ENCODE assay signal across 12 mouse cellular contexts in genomic region chr11:96877071-96877470, GRCm38 (mm10). TPM values are rescaled to one million over a fixed set of nuclear protein-coding genes. Genes with fewer than 3 reads are reported as not detected.
DNase-seq lines count a peak whose midpoint lies in the region; ATAC-seq lines count a peak whose summit lies in the region.
"Had no signal": no experiment of that assay in that cellular context is flagged by ENCODE, and none has a peak within 500 bp of the region (broad histone marks: within the 10 kb centered on the region; RNA-seq: fewer than 3 reads in every experiment).

No protein-coding gene starts in this region.

- no peaks in the 10 kb centered on the region for H3K36me3 ChIP-seq in embryonic facial prominence, embryonic 10.5 days (replicated peaks)
- no peaks in the 10 kb centered on the region for H3K36me3 ChIP-seq in embryonic facial prominence, embryonic 13.5 days
- no peaks in the 10 kb centered on the region for H3K36me3 ChIP-seq in hindbrain, embryonic 13.5 days
- no peaks in the 10 kb centered on the region for H3K36me3 ChIP-seq in midbrain, embryonic 12.5 days
- H3K36me3 ChIP-seq in kidney, embryonic 16.5 days (ENCODE audit: insufficient read depth, low read length) = no peaks in the 10 kb centered on the region
- H3K36me3 ChIP-seq: embryonic facial prominence, embryonic 15.5 days had no signal

- 0 out of 2 replicates have a peak, but pooled peaks cover 3% of the 10 kb centered on the region for H3K27me3 ChIP-seq in embryonic facial prominence, embryonic 10.5 days (replicated peaks; ENCODE audit: low read depth, poor library complexity, severe bottlenecking)
- H3K27me3 ChIP-seq in embryonic facial prominence, embryonic 13.5 days = peaks cover 5% of the 10 kb centered on the region
- no peaks in the 10 kb centered on the region for H3K27me3 ChIP-seq in hindbrain, embryonic 13.5 days
- H3K27me3 ChIP-seq in midbrain, embryonic 12.5 days = no peaks in the 10 kb centered on the region
- H3K27me3 ChIP-seq in kidney, embryonic 16.5 days (ENCODE audit: insufficient read depth, low read length) = peaks cover 5% of the 10 kb centered on the region

- WGBS in embryonic facial prominence, embryonic 10.5 days = 47% methylated on average over 4 of the region's 4 CpGs
- WGBS in embryonic facial prominence, embryonic 13.5 days = 50% methylated on average over 4 of the region's 4 CpGs
- 27% methylated on average over 4 of the region's 4 CpGs for WGBS in hindbrain, embryonic 13.5 days
- 33% methylated on average over 4 of the region's 4 CpGs for WGBS in midbrain, embryonic 12.5 days
- WGBS in kidney, embryonic 16.5 days = 42% methylated on average over 4 of the region's 4 CpGs

- H3K4me3 ChIP-seq in embryonic facial prominence, embryonic 10.5 days = peak overlapping the region; percentile 57
- H3K4me3 ChIP-seq in embryonic facial prominence, embryonic 13.5 days = no peak overlapping the region
- H3K4me3 ChIP-seq in hindbrain, embryonic 13.5 days = no peak overlapping the region
- no peak overlapping the region for H3K4me3 ChIP-seq in midbrain, embryonic 12.5 days
- no peak overlapping the region for H3K4me3 ChIP-seq in kidney, embryonic 16.5 days (ENCODE audit: low read length)
- H3K4me3 ChIP-seq: embryonic facial prominence, embryonic 15.5 days had no signal

- H3K9me3 ChIP-seq in embryonic facial prominence, embryonic 10.5 days = no peaks in the 10 kb centered on the region
- no peaks in the 10 kb centered on the region for H3K9me3 ChIP-seq in embryonic facial prominence, embryonic 13.5 days
- H3K9me3 ChIP-seq in hindbrain, embryonic 13.5 days = no peaks in the 10 kb centered on the region
- H3K9me3 ChIP-seq in midbrain, embryonic 12.5 days = no peaks in the 10 kb centered on the region
- no peaks in the 10 kb centered on the region for H3K9me3 ChIP-seq in kidney, embryonic 16.5 days (ENCODE audit: low read length)
- H3K9me3 ChIP-seq: embryonic facial prominence, embryonic 15.5 days had no signal

- H3K9ac ChIP-seq in embryonic facial prominence, embryonic 13.5 days = peak overlapping the region; percentile 58; the same call in 1 of the 2 replicates
- peak overlapping the region; percentile 72 for H3K9ac ChIP-seq in hindbrain, embryonic 13.5 days
- H3K9ac ChIP-seq in midbrain, embryonic 12.5 days (replicated peaks) = peak overlapping the region; percentile 64
- H3K9ac ChIP-seq in kidney, embryonic 16.5 days (replicated peaks; ENCODE audit: low read length) = no peak overlapping the region
- H3K9ac ChIP-seq: embryonic facial prominence, embryonic 15.5 days; liver, postnatal 0 days had no signal

- H3K4me1 ChIP-seq in embryonic facial prominence, embryonic 10.5 days = peaks cover 79% of the 10 kb centered on the region
- peaks cover 46% of the 10 kb centered on the region for H3K4me1 ChIP-seq in embryonic facial prominence, embryonic 13.5 days
- H3K4me1 ChIP-seq in hindbrain, embryonic 13.5 days (replicated peaks) = peaks cover 71% of the 10 kb centered on the region
- H3K4me1 ChIP-seq in midbrain, embryonic 12.5 days = peaks cover 72% of the 10 kb centered on the region
- peaks cover 38% of the 10 kb centered on the region for H3K4me1 ChIP-seq in kidney, embryonic 16.5 days (ENCODE audit: insufficient read depth, low read length)

- no peak for DNase-seq in embryonic facial prominence, embryonic 10.5 days (ENCODE audit: low spot score)
- DNase-seq in layer of hippocampus, adult 9-11 months = no peak
- no peak for DNase-seq in adrenal gland, adult (ENCODE audit: inconsistent age in 2 of 2, low spot score in 1 of 2)
- no peak for DNase-seq in layer of hippocampus, adult 11-12 months (ENCODE audit: low spot score)
- DNase-seq: cerebellum, adult 9-10 months; kidney, adult 2 months; liver, postnatal 0 days had no signal

- H3K27ac ChIP-seq in embryonic facial prominence, embryonic 10.5 days (replicated peaks) = peak overlapping the region; percentile 95
- no peak overlapping the region for H3K27ac ChIP-seq in embryonic facial prominence, embryonic 13.5 days
- H3K27ac ChIP-seq in hindbrain, embryonic 13.5 days = peak overlapping the region; percentile 100
- peak overlapping the region; percentile 100 for H3K27ac ChIP-seq in midbrain, embryonic 12.5 days (replicated peaks)
- no peak overlapping the region for H3K27ac ChIP-seq in kidney, embryonic 16.5 days (ENCODE audit: low read length)
- H3K27ac ChIP-seq: embryonic facial prominence, embryonic 15.5 days had no signal

- peak overlapping the region; percentile 81; the same call in 1 of the 2 replicates for H3K4me2 ChIP-seq in embryonic facial prominence, embryonic 13.5 days
- peak overlapping the region; percentile 49 for H3K4me2 ChIP-seq in hindbrain, embryonic 13.5 days
- peak overlapping the region; percentile 39 for H3K4me2 ChIP-seq in midbrain, embryonic 12.5 days (replicated peaks)
- H3K4me2 ChIP-seq in kidney, embryonic 16.5 days (replicated peaks; ENCODE audit: low read depth, low read length) = no peak overlapping the region

- no peak for ATAC-seq in embryonic facial prominence, embryonic 13.5 days (ENCODE audit: insufficient number of reproducible peaks, insufficient read depth, low FRiP score, low TSS enrichment, low read depth)
- no peak for ATAC-seq in hindbrain, embryonic 13.5 days (ENCODE audit: low FRiP score)
- ATAC-seq in midbrain, embryonic 12.5 days (ENCODE audit: low FRiP score, low read depth) = no peak
- no peak for ATAC-seq in kidney, embryonic 16.5 days (ENCODE audit: low FRiP score, low TSS enrichment)
- ATAC-seq: liver, postnatal 0 days had no signal

RNA-seq across cellular contexts. Expression of gene Copz2, which starts 27.4 kb away (rescaled TPM):
- 36.2 and 37.4 TPM in 2 replicates for polyA plus RNA-seq in embryonic facial prominence, embryonic 10.5 days (2016; fragmentation: Nextera tagmentation; extraction: Ambion mirVana)
- 123 and 125 TPM in 2 replicates for polyA plus RNA-seq in embryonic facial prominence, embryonic 13.5 days (2015; fragmentation: Nextera tagmentation; extraction: Ambion mirVana)
- 27.3 and 31.7 TPM in 2 replicates for polyA plus RNA-seq in hindbrain, embryonic 13.5 days (2015; fragmentation: Nextera tagmentation; extraction: Ambion mirVana)
- polyA plus RNA-seq in midbrain, embryonic 12.5 days (2016; fragmentation: Nextera tagmentation; extraction: Ambion mirVana) = 36.1 and 43.0 TPM in 2 replicates
- 115 and 117 TPM in 2 replicates for polyA plus RNA-seq in kidney, embryonic 16.5 days (2015; fragmentation: Nextera tagmentation; extraction: Ambion mirVana)

RNA-seq across cellular contexts. Expression of gene Cdk5rap3, which starts 39.2 kb away (rescaled TPM):
- 90.1 and 99.9 TPM in 2 replicates for polyA plus RNA-seq in embryonic facial prominence, embryonic 10.5 days (2016; fragmentation: Nextera tagmentation; extraction: Ambion mirVana)
- polyA plus RNA-seq in embryonic facial prominence, embryonic 13.5 days (2015; fragmentation: Nextera tagmentation; extraction: Ambion mirVana) = 89.4 and 94.8 TPM in 2 replicates
- 92.9 and 100 TPM in 2 replicates for polyA plus RNA-seq in hindbrain, embryonic 13.5 days (2015; fragmentation: Nextera tagmentation; extraction: Ambion mirVana)
- 107 and 116 TPM in 2 replicates for polyA plus RNA-seq in midbrain, embryonic 12.5 days (2016; fragmentation: Nextera tagmentation; extraction: Ambion mirVana)
- polyA plus RNA-seq in kidney, embryonic 16.5 days (2015; fragmentation: Nextera tagmentation; extraction: Ambion mirVana) = 83.7 and 88.3 TPM in 2 replicates

RNA-seq across cellular contexts. Expression of gene Nfe2l1, which starts 47.3 kb away (rescaled TPM):
- polyA plus RNA-seq in embryonic facial prominence, embryonic 10.5 days (2016; fragmentation: Nextera tagmentation; extraction: Ambion mirVana) = 65.4 and 69.9 TPM in 2 replicates
- polyA plus RNA-seq in embryonic facial prominence, embryonic 13.5 days (2015; fragmentation: Nextera tagmentation; extraction: Ambion mirVana) = 61.7 and 66.5 TPM in 2 replicates
- polyA plus RNA-seq in hindbrain, embryonic 13.5 days (2015; fragmentation: Nextera tagmentation; extraction: Ambion mirVana) = 69.8 and 72.6 TPM in 2 replicates
- polyA plus RNA-seq in midbrain, embryonic 12.5 days (2016; fragmentation: Nextera tagmentation; extraction: Ambion mirVana) = 80.9 and 81.1 TPM in 2 replicates
- 93.9 and 96.8 TPM in 2 replicates for polyA plus RNA-seq in kidney, embryonic 16.5 days (2015; fragmentation: Nextera tagmentation; extraction: Ambion mirVana)

RNA-seq across cellular contexts. Expression of gene Prr15l, which starts 50.8 kb away (rescaled TPM):
- 1.1 and 2.3 TPM in 2 replicates for polyA plus RNA-seq in embryonic facial prominence, embryonic 10.5 days (2016; fragmentation: Nextera tagmentation; extraction: Ambion mirVana)
- 2.4 and 3.4 TPM in 2 replicates for polyA plus RNA-seq in embryonic facial prominence, embryonic 13.5 days (2015; fragmentation: Nextera tagmentation; extraction: Ambion mirVana)
- 0.29 and 0.43 TPM in 2 replicates for polyA plus RNA-seq in hindbrain, embryonic 13.5 days (2015; fragmentation: Nextera tagmentation; extraction: Ambion mirVana)
- polyA plus RNA-seq in midbrain, embryonic 12.5 days (2016; fragmentation: Nextera tagmentation; extraction: Ambion mirVana) = 0.55 and 0.68 TPM in 2 replicates
- polyA plus RNA-seq in kidney, embryonic 16.5 days (2015; fragmentation: Nextera tagmentation; extraction: Ambion mirVana) = 52.5 and 55.8 TPM in 2 replicates

Comparison
In these comparisons a context has a peak if more than half of its experiments do, and no peak if none do; other contexts are left out.
1. H3K27ac ChIP-seq: peak in embryonic facial prominence, embryonic 10.5 days (single experiment), hindbrain, embryonic 13.5 days (single experiment) and midbrain, embryonic 12.5 days (single experiment); none in embryonic facial prominence, embryonic 13.5 days (single experiment) and kidney, embryonic 16.5 days (single experiment).